Mouse (Mus musculus): Measurements from ENCODE around the gene Sox5. TPM values are rescaled to one million over a fixed set of nuclear protein-coding genes. Genes with fewer than 3 reads are reported as not detected.

Sox5 gene
- polyA plus RNA-seq, 1 experiment from 2014 or later, result 61.5 TPM

- no peak for DNase-seq (ENCODE audit: low spot score)
- Histone ChIP-seq H3K27ac (ENCODE audit: low read depth, low read length) (no peak overlapping the region), H3K9me3 (ENCODE audit: control insufficient read depth, low read length) (no peaks in the 10 kb centered on the region), H3K27me3 (ENCODE audit: control insufficient read depth, insufficient read depth, low read length) (no peaks in the 10 kb centered on the region), H3K4me2 (ENCODE audit: low read depth, low read length, severe bottlenecking) (no peak overlapping the region), H3K9ac (ENCODE audit: low read length) (no peak overlapping the region), H3K4me3 (ENCODE audit: low read depth, low read length) (no peak overlapping the region), H3K36me3 (ENCODE audit: control insufficient read depth, insufficient read depth, low read length) (no peaks in the 10 kb centered on the region), H3K4me1 (replicated peaks; ENCODE audit: control insufficient read depth, insufficient read depth, low read length) (no peaks in the 10 kb centered on the region; the same call in 1 of the 2 replicates)
- WGBS, result 59% methylated on average over 9 of the region's 9 CpGs
- ATAC-seq (replicated peaks; ENCODE audit: low FRiP score), result no peak
Observed at GRCm38 (mm10) chr6:143967724-143968400, 813.9 kb downstream of the Sox5 start.

DNA sequence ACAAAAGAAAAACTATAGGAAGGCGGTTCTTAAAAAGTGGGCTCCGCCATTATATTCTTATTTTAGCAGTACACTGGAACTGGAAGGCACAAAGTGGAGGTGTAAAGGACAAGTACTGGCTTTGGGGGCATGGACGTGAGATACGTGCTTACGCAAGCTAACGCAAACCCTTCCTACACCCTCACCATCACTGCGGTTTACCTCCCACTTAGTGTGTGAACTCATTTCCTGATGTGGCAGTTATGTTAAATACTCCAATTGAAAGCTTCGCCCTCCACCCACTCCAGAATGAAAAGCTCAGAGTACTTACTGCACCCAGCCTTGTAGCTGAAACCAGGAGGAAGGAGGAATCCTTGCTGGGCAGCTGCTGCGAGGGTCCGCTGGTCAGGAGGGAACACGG lies 821.3 kb downstream of the Sox5 start:
- WGBS, result 93% methylated on average over 11 of the region's 11 CpGs

GRCm38 (mm10) chr6:143960081-143960480 lies 821.7 kb downstream of the Sox5 start:
- H3K27ac ChIP-seq (ENCODE audit: low read depth, low read length), result no peak overlapping the region
- no peaks in the 10 kb centered on the region for H3K27me3 ChIP-seq (ENCODE audit: control insufficient read depth, insufficient read depth, low read length)
- DNase-seq (ENCODE audit: low spot score) (no peak), ATAC-seq (replicated peaks; ENCODE audit: low FRiP score) (no peak)
- H3K9me3 ChIP-seq (ENCODE audit: control insufficient read depth, low read length), result no peaks in the 10 kb centered on the region
- no peak overlapping the region for H3K4me3 ChIP-seq (ENCODE audit: low read depth, low read length)
- WGBS, result 91% methylated on average over 8 of the region's 8 CpGs
- H3K9ac ChIP-seq (ENCODE audit: low read length), result no peak overlapping the region
- no peaks in the 10 kb centered on the region; the same call in 1 of the 2 replicates for H3K36me3 ChIP-seq (ENCODE audit: control insufficient read depth, insufficient read depth, low read length)
- H3K4me2 ChIP-seq (ENCODE audit: low read depth, low read length, severe bottlenecking), result no peak overlapping the region
- no peaks in the 10 kb centered on the region for H3K4me1 ChIP-seq (replicated peaks; ENCODE audit: control insufficient read depth, insufficient read depth, low read length)

More for the DNA sequence above, 821.3 kb downstream of the Sox5 start:
- Histone ChIP-seq H3K36me3 (ENCODE audit: control insufficient read depth, insufficient read depth, low read length) (no peaks in the 10 kb centered on the region; the same call in 1 of the 2 replicates), H3K4me2 (ENCODE audit: low read depth, low read length, severe bottlenecking) (no peak overlapping the region), H3K4me3 (ENCODE audit: low read depth, low read length) (no peak overlapping the region), H3K27ac (ENCODE audit: low read depth, low read length) (no peak overlapping the region), H3K27me3 (ENCODE audit: control insufficient read depth, insufficient read depth, low read length) (no peaks in the 10 kb centered on the region), H3K9me3 (ENCODE audit: control insufficient read depth, low read length) (no peaks in the 10 kb centered on the region), H3K4me1 (replicated peaks; ENCODE audit: control insufficient read depth, insufficient read depth, low read length) (no peaks in the 10 kb centered on the region), H3K9ac (ENCODE audit: low read length) (no peak overlapping the region)
- DNase-seq (ENCODE audit: low spot score) (no peak), ATAC-seq (replicated peaks; ENCODE audit: low FRiP score) (no peak)

GRCm38 (mm10) chr6:143958372-143958771 lies 823.4 kb downstream of the Sox5 start:
- no peak for ATAC-seq (replicated peaks; ENCODE audit: low FRiP score)
- H3K36me3 ChIP-seq (ENCODE audit: control insufficient read depth, insufficient read depth, low read length), result no peaks in the 10 kb centered on the region; the same call in 1 of the 2 replicates
- H3K9ac ChIP-seq (ENCODE audit: low read length), result no peak overlapping the region
- no peak for DNase-seq (ENCODE audit: low spot score)
- H3K27ac ChIP-seq (ENCODE audit: low read depth, low read length), result no peak overlapping the region
- H3K4me1 ChIP-seq (replicated peaks; ENCODE audit: control insufficient read depth, insufficient read depth, low read length), result no peaks in the 10 kb centered on the region
- H3K4me3 ChIP-seq (ENCODE audit: low read depth, low read length), result no peak overlapping the region
- 88% methylated on average over 7 of the region's 7 CpGs for WGBS
- H3K27me3 ChIP-seq (ENCODE audit: control insufficient read depth, insufficient read depth, low read length), result no peaks in the 10 kb centered on the region
- H3K4me2 ChIP-seq (ENCODE audit: low read depth, low read length, severe bottlenecking), result no peak overlapping the region
- H3K9me3 ChIP-seq (ENCODE audit: control insufficient read depth, low read length), result no peaks in the 10 kb centered on the region

GRCm38 (mm10) chr6:143957063-143957462 lies 824.7 kb downstream of the Sox5 start:
- no peak for ATAC-seq (replicated peaks; ENCODE audit: low FRiP score)
- Histone ChIP-seq H3K27ac (ENCODE audit: low read depth, low read length) (no peak overlapping the region), H3K36me3 (ENCODE audit: control insufficient read depth, insufficient read depth, low read length) (no peaks in the 10 kb centered on the region; the same call in 1 of the 2 replicates), H3K27me3 (ENCODE audit: control insufficient read depth, insufficient read depth, low read length) (no peaks in the 10 kb centered on the region), H3K4me1 (replicated peaks; ENCODE audit: control insufficient read depth, insufficient read depth, low read length) (no peaks in the 10 kb centered on the region), H3K9ac (ENCODE audit: low read length) (no peak overlapping the region), H3K4me3 (ENCODE audit: low read depth, low read length) (no peak overlapping the region), H3K4me2 (ENCODE audit: low read depth, low read length, severe bottlenecking) (no peak overlapping the region), H3K9me3 (ENCODE audit: control insufficient read depth, low read length) (no peaks in the 10 kb centered on the region)
- DNase-seq (ENCODE audit: low spot score), result no peak
- WGBS, result 90% methylated on average over 5 of the region's 5 CpGs

DNA sequence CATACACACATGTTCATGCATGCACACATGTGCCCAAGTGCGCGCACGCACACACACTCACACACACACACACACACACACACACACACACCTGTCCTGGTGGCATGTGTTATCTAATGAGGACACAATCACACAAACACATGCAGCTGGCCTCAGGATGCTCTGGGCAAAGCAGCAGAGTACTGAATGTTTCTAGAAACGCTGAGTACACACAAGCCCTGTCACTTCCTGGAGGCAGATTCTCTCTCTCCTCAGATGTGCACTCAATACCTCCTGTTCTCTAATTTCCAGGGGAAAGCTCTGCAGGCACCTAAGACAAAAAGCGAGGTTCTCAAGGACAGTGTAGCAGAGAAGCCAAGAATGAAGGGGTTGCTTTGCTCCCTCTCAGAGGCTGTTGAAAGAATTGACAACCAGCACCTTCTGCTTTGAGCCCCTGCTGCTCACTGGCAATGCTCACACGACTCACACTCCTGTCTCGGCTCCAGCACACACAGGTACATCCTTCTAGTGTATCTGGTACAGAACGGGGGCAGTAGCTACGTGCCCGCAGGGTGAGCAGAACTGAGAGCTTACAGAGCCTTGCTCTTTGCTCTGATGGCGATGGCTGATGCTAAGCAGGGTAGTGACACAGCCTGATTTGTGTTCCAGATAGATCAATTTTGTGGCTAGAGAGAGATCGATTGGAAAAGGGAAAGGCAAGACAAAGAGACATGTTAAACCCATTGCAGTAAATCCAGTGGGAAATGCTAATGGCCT lies 833.0 kb downstream of the Sox5 start:
- H3K9ac ChIP-seq (ENCODE audit: low read length), result no peak overlapping the region
- no peaks in the 10 kb centered on the region for H3K27me3 ChIP-seq (ENCODE audit: control insufficient read depth, insufficient read depth, low read length)
- no peaks in the 10 kb centered on the region for H3K9me3 ChIP-seq (ENCODE audit: control insufficient read depth, low read length)
- ATAC-seq (replicated peaks; ENCODE audit: low FRiP score) (no peak), DNase-seq (ENCODE audit: low spot score) (no peak)
- no peak overlapping the region for H3K4me3 ChIP-seq (ENCODE audit: low read depth, low read length)
- H3K4me2 ChIP-seq (ENCODE audit: low read depth, low read length, severe bottlenecking), result no peak overlapping the region
- H3K27ac ChIP-seq (ENCODE audit: low read depth, low read length), result no peak overlapping the region
- 64% methylated on average over 12 of the region's 12 CpGs for WGBS
- no peaks in the 10 kb centered on the region; the same call in 1 of the 2 replicates for H3K4me1 ChIP-seq (replicated peaks; ENCODE audit: control insufficient read depth, insufficient read depth, low read length)
- H3K36me3 ChIP-seq (ENCODE audit: control insufficient read depth, insufficient read depth, low read length), result no peaks in the 10 kb centered on the region

DNA sequence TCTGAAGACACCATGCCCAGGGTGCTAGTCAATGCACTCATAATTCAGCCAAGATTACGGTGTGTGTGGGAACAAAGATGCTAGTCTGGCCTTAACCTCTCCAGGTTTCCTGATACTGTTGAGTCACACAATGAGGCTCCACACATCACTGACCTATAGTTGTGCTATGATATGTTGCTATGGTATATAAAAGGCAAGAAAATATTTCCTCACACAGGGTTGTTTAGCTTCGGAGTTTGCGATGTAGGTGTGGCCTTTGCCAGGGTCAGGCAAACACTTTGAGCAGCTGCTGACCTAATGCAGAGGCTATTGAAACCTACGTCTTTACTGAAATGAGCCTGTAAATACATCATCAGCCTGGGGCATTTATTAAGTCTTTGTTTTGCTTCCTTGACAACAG lies 833.7 kb downstream of the Sox5 start:
- ATAC-seq (replicated peaks; ENCODE audit: low FRiP score) (no peak), DNase-seq (ENCODE audit: low spot score) (no peak)
- Histone ChIP-seq H3K36me3 (ENCODE audit: control insufficient read depth, insufficient read depth, low read length) (no peaks in the 10 kb centered on the region; the same call in 1 of the 2 replicates), H3K27me3 (ENCODE audit: control insufficient read depth, insufficient read depth, low read length) (no peaks in the 10 kb centered on the region), H3K9me3 (ENCODE audit: control insufficient read depth, low read length) (no peaks in the 10 kb centered on the region), H3K4me3 (ENCODE audit: low read depth, low read length) (no peak overlapping the region), H3K27ac (ENCODE audit: low read depth, low read length) (no peak overlapping the region), H3K9ac (ENCODE audit: low read length) (no peak overlapping the region), H3K4me1 (replicated peaks; ENCODE audit: control insufficient read depth, insufficient read depth, low read length) (no peaks in the 10 kb centered on the region; the same call in 1 of the 2 replicates), H3K4me2 (ENCODE audit: low read depth, low read length, severe bottlenecking) (no peak overlapping the region)
- 87% methylated on average over 4 of the region's 4 CpGs for WGBS

GRCm38 (mm10) chr6:143943126-143943525 lies 838.7 kb downstream of the Sox5 start:
- Histone ChIP-seq H3K27me3 (ENCODE audit: control insufficient read depth, insufficient read depth, low read length) (no peaks in the 10 kb centered on the region), H3K36me3 (ENCODE audit: control insufficient read depth, insufficient read depth, low read length) (no peaks in the 10 kb centered on the region; the same call in 1 of the 2 replicates), H3K9me3 (ENCODE audit: control insufficient read depth, low read length) (no peaks in the 10 kb centered on the region), H3K4me1 (replicated peaks; ENCODE audit: control insufficient read depth, insufficient read depth, low read length) (peaks cover 6% of the 10 kb centered on the region; the same call in 1 of the 2 replicates), H3K4me3 (ENCODE audit: low read depth, low read length) (no peak overlapping the region), H3K27ac (ENCODE audit: low read depth, low read length) (no peak overlapping the region), H3K4me2 (ENCODE audit: low read depth, low read length, severe bottlenecking) (no peak overlapping the region), H3K9ac (ENCODE audit: low read length) (no peak overlapping the region)
- DNase-seq (ENCODE audit: low spot score), result no peak
- ATAC-seq (replicated peaks; ENCODE audit: low FRiP score), result no peak
- WGBS, result 87% methylated on average over 5 of the region's 5 CpGs

Data from forebrain, embryonic 11.5 days (tissue).